Mouse (Mus musculus): Measurements from ENCODE around the gene Chmp3.

Gene Chmp3

GRCm38 (mm10) chr6:71608994-71609393, 65.4 kb downstream of the Chmp3 start:
- peak; percentile 93 for DNase-seq (ENCODE audit: low read depth, low spot score)

- no peak for DNase-seq (ENCODE audit: low read depth, low spot score)
These were observed 66.4 kb downstream of the Chmp3 start for GRCm38 (mm10) chr6:71609968-71610367.

- no peak for DNase-seq (ENCODE audit: low read depth, low spot score)
These were observed 69.6 kb downstream of the Chmp3 start for GRCm38 (mm10) chr6:71613225-71613624.

GRCm38 (mm10) chr6:71616959-71617358, 73.4 kb downstream of the Chmp3 start:
- DNase-seq (ENCODE audit: low read depth, low spot score): no peak

- no peak for DNase-seq (ENCODE audit: low read depth, low spot score)
These were observed 78.0 kb downstream of the Chmp3 start for GRCm38 (mm10) chr6:71621551-71621950.

GRCm38 (mm10) chr6:71621981-71622380, 78.4 kb downstream of the Chmp3 start:
- no peak for DNase-seq (ENCODE audit: low read depth, low spot score)

GRCm38 (mm10) chr6:71624723-71625122, 81.1 kb downstream of the Chmp3 start:
- no peak for DNase-seq (ENCODE audit: low read depth, low spot score)

GRCm38 (mm10) chr6:71625984-71626383, 82.4 kb downstream of the Chmp3 start:
- DNase-seq (ENCODE audit: low read depth, low spot score): peak; percentile 82

- no peak for DNase-seq (ENCODE audit: low read depth, low spot score)
These were observed 83.7 kb downstream of the Chmp3 start for GRCm38 (mm10) chr6:71627325-71627724.

- no peak for DNase-seq (ENCODE audit: low read depth, low spot score)
These were observed 87.6 kb downstream of the Chmp3 start for GRCm38 (mm10) chr6:71631196-71631595.

GRCm38 (mm10) chr6:71631706-71632461, 88.3 kb downstream of the Chmp3 start:
- peak; percentile 47 for DNase-seq (ENCODE audit: low read depth, low spot score)

Data from ZHBTc4 (cell line).